Mouse (Mus musculus) liver, adult 2 months (tissue): Measurements from ENCODE around the gene Cox14.

Experiments
- CTCF ChIP-seq: fragments of 200-500 bp; IDR thresholded peaks from 2 replicates; pipeline ENCODE4 v1.5.1; 2011; ENCODE audit warnings: low read depth, low read length, control low read depth
- POLR2A ChIP-seq: fragments of 200-500 bp; IDR thresholded peaks from 2 replicates; pipeline ENCODE4 v1.6.1; 2011; ENCODE audit warnings: low read length, control low read depth; ENCODE audit not compliant: insufficient read depth; ENCODE audit errors: extremely low read depth

- no peak for TF ChIP-seq POLR2A
- TF ChIP-seq CTCF, result no peak
Observed at GRCm38 (mm10) chr15:99740229-99740628, 14.8 kb downstream of the Cox14 start.
